Mouse (Mus musculus) heart, adult 2 months (tissue): ENCODE data around the gene Col26a1.

Source experiments
- CTCF ChIP-seq: fragments of 200-600 bp; IDR thresholded peaks from 2 replicates; pipeline ENCODE4 v1.8.1; 2022; ENCODE audit warnings: antibody characterized with exemption, mild to moderate bottlenecking, moderate library complexity
- EP300 ChIP-seq: fragments of 200-500 bp; IDR thresholded peaks from 2 replicates; pipeline ENCODE4 v1.6.1; 2011; ENCODE audit warnings: low read depth, low read length, control low read depth; ENCODE audit not compliant: insufficient read depth
- POLR2A ChIP-seq: fragments of 200-500 bp; IDR thresholded peaks from 2 replicates; pipeline ENCODE4 v1.6.1; 2011; ENCODE audit warnings: mild to moderate bottlenecking, low read depth, low read length, control low read depth; ENCODE audit not compliant: insufficient read depth

GRCm38 (mm10) chr5:136705532-136705931 is 177.5 kb downstream of the Col26a1 start:
- TF ChIP-seq CTCF, result peak; percentile 65
- TF ChIP-seq POLR2A, result no peak
- no peak for TF ChIP-seq EP300
